Mouse (Mus musculus) myocyte (in vitro differentiated cells): ENCODE results near the gene Irf8.

ENCODE experiments used
- CEBPB ChIP-seq: IDR thresholded peaks from 2 replicates; pipeline ENCODE4 v1.6.1; 2011; ENCODE audit warnings: mild to moderate bottlenecking, moderate library complexity; ENCODE audit not compliant: poor library complexity, insufficient read depth, severe bottlenecking
- MAX ChIP-seq: IDR thresholded peaks from one replicate; pipeline ENCODE4 v1.6.1; 2011; ENCODE audit warnings: low read depth, mild to moderate bottlenecking, control low read depth
- POLR2A ChIP-seq: IDR thresholded peaks from one replicate; pipeline ENCODE4 v1.6.1; 2011; ENCODE audit warnings: low read depth, mild to moderate bottlenecking, control low read depth, moderate library complexity; ENCODE audit not compliant: insufficient read length
- POLR2AphosphoS2 ChIP-seq: IDR thresholded peaks from one replicate; pipeline ENCODE4 v1.6.1; 2011; ENCODE audit warnings: low read depth, control low read depth; ENCODE audit not compliant: insufficient read length
- REST ChIP-seq: IDR thresholded peaks from one replicate; pipeline ENCODE4 v1.6.1; 2011; ENCODE audit warnings: mild to moderate bottlenecking, control low read depth, moderate library complexity; ENCODE audit not compliant: insufficient read depth, insufficient read length
- TCF12 ChIP-seq: IDR thresholded peaks from one replicate; pipeline ENCODE4 v1.6.1; 2011; ENCODE audit warnings: mild to moderate bottlenecking, control low read depth; ENCODE audit not compliant: poor library complexity, insufficient read depth, severe bottlenecking
- USF1 ChIP-seq: IDR thresholded peaks from one replicate; pipeline ENCODE4 v1.6.1; 2011; ENCODE audit warnings: low read depth, mild to moderate bottlenecking, control low read depth, moderate library complexity

- TF ChIP-seq POLR2A (no peak), POLR2AphosphoS2 (no peak), MAX (no peak), REST (no peak), TCF12 (no peak), USF1 (no peak), CEBPB (no peak)
Measured at GRCm38 (mm10) chr8:120792710-120793109, 56.6 kb downstream of the Irf8 start.
